Mouse (Mus musculus) urinary bladder, postnatal 14 days (tissue): Measurements from ENCODE around the gene B9d1.

ENCODE experiments used
- DNase-seq: peaks from one replicate; pipeline ENCODE4 v3.0.0; 2021; ENCODE audit warnings: low spot score

The B9d1 gene

DNA sequence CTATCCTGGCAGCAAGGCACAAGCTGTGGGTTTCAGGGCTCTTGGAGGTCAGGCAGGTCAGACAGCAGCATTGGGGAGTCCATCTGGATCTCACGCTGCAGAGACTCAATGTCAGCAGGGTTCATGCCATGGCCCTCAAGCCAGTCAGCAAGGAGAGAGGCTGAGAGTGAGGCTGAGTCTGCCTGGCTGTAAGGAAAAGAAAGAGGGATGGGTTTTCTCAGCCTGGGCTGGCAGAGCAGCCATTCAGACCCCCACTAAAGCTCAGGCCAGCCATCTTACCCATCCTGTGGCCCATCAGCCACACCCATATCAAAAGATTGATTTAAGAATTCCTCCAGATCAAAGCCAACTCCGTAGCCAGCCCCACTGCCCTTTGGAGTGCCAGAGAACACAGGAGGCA lies 15.9 kb upstream of the B9d1 start:
- no peak for DNase-seq

DNA sequence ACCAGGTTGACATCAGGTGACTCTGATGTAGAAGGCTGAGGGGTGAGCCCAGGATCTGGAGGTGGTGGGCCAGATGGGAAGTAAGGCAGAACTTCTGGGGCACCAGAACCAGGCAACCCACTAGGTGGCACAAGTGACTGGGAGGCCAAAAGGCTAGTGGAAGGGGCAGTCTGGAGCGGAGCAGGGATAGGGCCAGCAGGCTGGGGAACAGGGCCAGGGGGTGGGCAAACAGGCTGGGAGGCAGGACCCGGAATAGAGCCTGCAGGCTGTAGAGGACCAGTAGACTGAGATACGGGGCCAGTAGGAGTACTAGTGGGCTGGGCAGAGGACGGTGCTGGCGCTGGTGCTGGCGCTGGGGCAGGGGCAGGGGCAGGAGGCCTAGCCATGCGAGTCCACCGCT lies 15.1 kb upstream of the B9d1 start:
- no peak for DNase-seq

- DNase-seq = no peak
Measured at GRCm38 (mm10) chr11:61490944-61491520, 13.9 kb upstream of the B9d1 start.

DNA sequence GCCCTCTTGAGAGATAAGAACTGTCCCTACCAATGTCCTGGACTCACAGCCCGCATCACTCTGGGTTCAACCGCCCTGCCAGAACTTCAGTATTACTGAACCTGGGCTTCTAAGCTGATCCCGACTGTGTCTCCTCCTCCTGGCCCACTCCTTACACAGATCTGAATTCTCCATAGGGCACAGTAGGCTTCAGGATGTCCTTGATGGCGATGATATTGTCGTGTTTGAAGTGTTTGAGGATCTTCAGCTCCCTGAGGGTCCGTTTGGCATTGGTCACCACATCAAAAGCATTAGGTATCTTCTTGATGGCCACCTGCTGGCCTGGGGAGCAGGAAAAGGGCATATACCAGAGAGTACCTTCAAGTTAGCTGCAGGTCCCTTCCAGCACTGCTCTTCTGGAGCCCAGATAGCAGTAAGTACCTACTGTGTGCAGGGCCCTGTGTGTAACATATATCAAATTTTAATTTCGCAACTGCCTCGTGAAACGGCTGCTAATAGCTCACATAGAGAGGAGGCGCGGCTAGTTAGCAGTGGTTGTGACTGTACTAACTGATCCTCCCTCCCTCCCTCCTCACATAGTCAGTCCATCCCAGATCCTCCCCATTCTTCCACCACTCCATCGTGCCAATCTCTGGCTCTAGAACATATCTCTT lies 12.1 kb upstream of the B9d1 start:
- no peak for DNase-seq

DNA sequence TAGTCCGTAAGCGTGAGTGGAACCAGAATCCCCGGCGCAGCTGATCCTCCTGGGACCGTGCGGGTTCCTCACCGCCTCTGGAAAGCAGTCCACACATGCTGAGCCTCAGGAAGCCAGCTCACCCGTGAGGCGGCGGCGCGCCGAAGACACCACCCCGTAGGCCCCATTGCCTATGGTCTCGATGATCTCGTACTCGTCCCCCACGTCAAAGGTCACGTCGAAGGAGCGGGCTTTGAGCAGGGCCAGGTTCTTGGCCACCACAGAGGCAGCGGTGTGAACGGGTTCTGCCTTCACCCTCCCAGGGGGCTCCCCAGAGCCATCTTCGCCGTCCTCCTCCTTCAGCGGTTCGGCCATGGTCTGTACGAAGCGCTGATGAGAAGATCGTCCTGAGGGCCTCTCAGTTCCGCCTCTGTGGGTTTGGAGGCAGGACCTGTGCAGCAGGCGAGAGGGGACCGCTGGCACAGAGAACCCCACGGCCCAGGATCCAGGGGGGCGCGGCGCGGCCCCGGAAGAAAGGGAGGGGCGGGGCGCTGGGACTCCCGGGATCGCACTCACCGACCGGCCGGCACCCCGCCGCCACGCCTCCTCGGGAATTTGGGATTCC lies 11.3 kb upstream of the B9d1 start:
- peak; percentile 47 for DNase-seq

- DNase-seq = peak; percentile 97
Measured at GRCm38 (mm10) chr11:61494129-61494997, 10.6 kb upstream of the B9d1 start, which contains the start of gene Mapk7. TSS of gene Mapk7 (minus strand) at chr11:61494406.

DNA sequence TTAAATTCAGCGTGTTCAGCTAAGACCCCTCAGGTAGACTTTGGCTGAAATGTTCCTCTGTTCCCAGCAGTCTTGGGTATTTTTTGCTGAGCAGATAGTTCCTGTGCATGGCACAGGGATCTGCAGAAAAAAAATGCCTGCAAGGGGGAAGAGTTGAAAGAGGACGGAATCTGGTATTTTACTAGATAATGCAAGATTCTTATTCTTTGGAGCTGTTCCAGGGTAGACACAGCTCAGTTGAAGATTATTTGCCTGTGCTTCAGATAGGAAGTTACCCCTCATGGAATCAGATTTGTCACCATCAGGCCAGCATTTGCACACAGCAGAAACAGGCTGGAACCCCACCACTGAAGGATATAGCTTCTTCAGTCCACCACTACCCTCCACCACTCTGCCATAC lies 9.4 kb upstream of the B9d1 start:
- DNase-seq = no peak

GRCm38 (mm10) chr11:61497490-61497889 lies 7.5 kb upstream of the B9d1 start:
- DNase-seq = no peak

GRCm38 (mm10) chr11:61498736-61499504 lies 6.0 kb upstream of the B9d1 start:
- DNase-seq = no peak

- DNase-seq = no peak
Measured at GRCm38 (mm10) chr11:61503933-61504332, 1.0 kb upstream of the B9d1 start.

DNA sequence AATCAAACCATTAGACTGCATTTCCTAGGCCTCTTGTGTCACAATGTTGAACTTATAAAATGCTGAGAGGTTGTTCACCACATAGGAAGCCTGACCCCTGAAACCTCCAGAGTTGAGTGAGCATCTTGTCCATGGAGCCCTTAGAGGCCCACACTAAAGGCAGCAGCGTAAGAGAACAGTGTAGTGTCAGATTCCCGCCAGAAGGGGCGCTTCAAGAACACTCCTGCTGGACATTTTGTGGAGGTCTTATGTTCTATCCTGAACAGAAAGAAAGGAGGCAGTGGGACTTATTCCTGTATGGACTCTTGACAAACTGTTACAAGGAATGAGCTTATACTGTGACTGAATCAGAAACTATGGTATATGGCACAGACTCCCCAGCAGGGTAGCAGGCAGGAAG lies 10.0 kb downstream of the B9d1 start:
- DNase-seq = peak; percentile 27

GRCm38 (mm10) chr11:61517971-61518370 lies 13.0 kb downstream of the B9d1 start:
- no peak for DNase-seq

- DNase-seq = no peak
Measured at GRCm38 (mm10) chr11:61518871-61519270, 13.9 kb downstream of the B9d1 start.

- DNase-seq = no peak
Measured at GRCm38 (mm10) chr11:61519484-61520107, 14.7 kb downstream of the B9d1 start.

DNA sequence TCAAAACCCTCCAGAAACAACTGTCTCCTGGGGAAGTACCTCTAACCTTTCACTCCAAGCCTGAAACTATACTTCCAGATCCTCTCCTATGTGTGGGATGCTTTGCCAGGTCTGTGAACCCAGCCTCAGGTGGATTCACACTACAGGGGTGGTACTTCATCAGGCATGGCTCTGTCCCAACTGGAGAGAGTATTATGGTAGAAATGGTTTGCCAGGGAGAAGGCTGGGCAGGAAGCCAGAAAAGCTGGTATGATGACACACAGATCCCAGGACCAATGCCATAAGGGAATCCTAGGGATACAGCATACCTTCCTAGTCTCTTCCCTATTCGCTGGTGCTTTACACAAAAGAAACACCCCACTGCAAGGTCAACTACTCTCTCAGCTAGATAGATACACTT lies 21.9 kb downstream of the B9d1 start:
- peak; percentile 24 for DNase-seq

DNA sequence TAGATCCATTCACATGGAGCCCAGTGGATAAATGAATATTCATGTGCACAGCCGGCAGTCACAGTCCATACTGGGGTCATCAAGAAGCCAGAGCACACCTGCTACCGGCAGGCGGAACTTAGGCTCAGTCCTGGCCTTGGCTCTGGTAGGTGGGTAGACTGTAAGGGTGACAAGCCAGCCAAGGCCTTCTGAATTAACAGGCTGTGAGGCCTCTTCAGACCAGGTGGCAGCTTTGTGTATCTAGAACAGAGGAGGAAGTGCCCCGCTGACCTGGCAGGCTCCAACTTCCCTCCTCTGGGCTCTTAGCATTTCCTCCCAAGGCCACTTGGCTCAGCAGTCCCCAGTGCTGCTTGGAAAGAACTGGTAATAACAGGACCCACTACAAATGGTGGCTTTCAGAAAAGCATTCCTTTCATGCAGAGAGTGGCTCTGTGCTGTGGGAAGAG lies 24.3 kb downstream of the B9d1 start:
- DNase-seq = no peak

DNA sequence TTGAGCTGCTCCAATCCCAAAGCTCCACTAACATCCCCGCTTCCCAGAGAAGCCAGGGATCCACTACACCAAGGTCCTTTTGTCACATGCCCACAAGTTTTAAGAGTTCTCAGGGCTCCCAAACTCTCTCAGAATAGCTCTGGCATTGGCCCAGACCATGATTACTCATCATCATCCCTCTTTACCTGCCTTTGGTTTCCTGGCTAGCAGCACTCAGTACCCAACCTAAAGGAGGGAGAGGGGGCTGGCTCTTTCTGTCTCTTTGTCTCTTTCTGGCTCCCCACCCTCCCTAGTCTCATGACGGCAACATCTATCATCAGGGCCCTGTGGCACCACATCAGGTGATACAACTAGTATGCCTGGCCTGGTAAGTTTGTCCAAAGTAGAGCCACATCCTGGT lies 27.9 kb downstream of the B9d1 start:
- no peak for DNase-seq

DNA sequence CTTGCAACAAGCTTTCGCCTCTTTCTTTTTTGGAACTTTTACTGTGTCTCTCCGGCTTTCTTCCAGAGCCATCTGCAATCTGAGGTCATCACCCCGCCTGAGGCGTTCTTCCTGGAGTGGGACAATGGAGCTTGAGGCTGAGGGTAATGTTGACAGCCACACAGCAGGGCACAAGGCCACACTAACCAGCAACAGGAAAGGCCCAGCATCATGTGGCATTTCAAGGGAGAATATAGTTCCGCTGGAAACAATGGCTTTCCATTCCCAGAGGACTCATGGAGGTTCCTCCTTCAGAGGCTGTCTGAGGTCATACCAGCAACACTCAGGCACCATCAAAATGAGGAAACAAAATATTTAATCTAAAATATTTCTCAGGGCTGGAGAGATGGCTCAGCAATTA lies 28.6 kb downstream of the B9d1 start:
- no peak for DNase-seq

DNA sequence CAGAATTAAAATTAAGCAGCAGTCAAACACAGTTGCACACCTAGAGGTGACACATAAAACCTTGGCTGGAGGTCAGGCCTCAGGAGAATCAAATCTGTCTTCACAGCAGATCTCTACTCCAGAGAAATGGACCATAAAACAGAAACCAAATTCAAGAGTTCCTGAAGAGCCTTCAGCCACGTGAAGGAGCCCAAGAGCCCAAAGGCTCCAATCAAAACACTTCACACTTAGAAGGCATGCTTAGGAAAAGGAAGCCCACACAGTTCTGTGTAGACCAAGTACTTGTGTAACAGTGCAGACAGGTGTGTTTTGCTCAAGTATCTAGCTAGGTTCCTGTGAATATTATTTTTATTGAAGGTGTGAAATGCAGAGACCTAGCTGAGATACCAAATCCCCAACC lies 30.6 kb downstream of the B9d1 start:
- no peak for DNase-seq

GRCm38 (mm10) chr11:61536952-61537351 lies 32.0 kb downstream of the B9d1 start:
- no peak for DNase-seq

GRCm38 (mm10) chr11:61537362-61537761 lies 32.4 kb downstream of the B9d1 start:
- DNase-seq = no peak
